Mouse (Mus musculus) intestine, embryonic 16.5 days (tissue): Measurements from ENCODE around the gene Rnh1. TPM values are rescaled to one million over a fixed set of nuclear protein-coding genes. Genes with fewer than 3 reads are reported as not detected.

Source experiments
- ATAC-seq: fragments of 200-750 bp; cut with Nextera tagmentation; 2 replicates; pipeline ENCODE4 v1.8.0; 2017; ENCODE audit warnings: moderate TSS enrichment, moderate library complexity
- H3K27ac ChIP-seq: fragments of 300-500 bp; sonication (generic); 2 replicates; pipeline ENCODE4 v1.5.1; 2014; ENCODE audit warnings: mild to moderate bottlenecking, low read length
- H3K27me3 ChIP-seq: fragments of 300-500 bp; sonication (generic); replicated peaks from 2 replicates; pipeline ENCODE4 v1.6.1; 2014; ENCODE audit warnings: low read length, control low read depth, mixed read lengths; ENCODE audit not compliant: control insufficient read depth, insufficient read depth
- H3K36me3 ChIP-seq: fragments of 300-500 bp; sonication (generic); 2 replicates; pipeline ENCODE4 v1.6.1; 2014; ENCODE audit warnings: low read length, control low read depth; ENCODE audit not compliant: control insufficient read depth, insufficient read depth
- H3K4me1 ChIP-seq: fragments of 300-500 bp; sonication (generic); 2 replicates; pipeline ENCODE4 v1.6.1; 2014; ENCODE audit warnings: low read length, control low read depth, mixed read lengths; ENCODE audit not compliant: control insufficient read depth, insufficient read depth
- H3K4me2 ChIP-seq: fragments of 300-500 bp; sonication (generic); 2 replicates; pipeline ENCODE4 v1.6.1; 2014; ENCODE audit warnings: low read depth, low read length, control low read depth
- H3K4me3 ChIP-seq: fragments of 300-500 bp; sonication (generic); 2 replicates; pipeline ENCODE4 v1.5.1; 2014; ENCODE audit warnings: mild to moderate bottlenecking, low read length
- H3K9ac ChIP-seq: fragments of 300-500 bp; sonication (generic); 2 replicates; pipeline ENCODE4 v1.6.1; 2014; ENCODE audit warnings: low read depth, low read length
- H3K9me3 ChIP-seq: fragments of 300-500 bp; sonication (generic); 2 replicates; pipeline ENCODE4 v1.6.1; 2016; ENCODE audit warnings: low read length, control low read depth; ENCODE audit not compliant: control insufficient read depth
- WGBS: fragments of 180-500 bp; shearing (Covaris S2); extraction: QIAGEN DNeasy Blood & Tissue Kit; methylation state at CpG from one replicate; pipeline ENCODE4 v1.1.7; 2014; 5-methylcytosine and 5-hydroxymethylcytosine counted together
- polyA plus RNA-seq: library from polyadenylated mRNA; unstranded; fragments of >200 nt; fragmentation: Nextera tagmentation; extraction: Ambion mirVana; gene quantifications from 2 replicates; pipeline ENCODE4 v1.2.1, GENCODE M21; 2015

Rnh1 gene
- polyA plus RNA-seq = 159 and 160 TPM in 2 replicates

GRCm38 (mm10) chr7:141172116-141173006 lies at the start of gene Rnh1:
Gene Rnh1 (minus strand): TSS chr7:141172857.
- H3K27me3 ChIP-seq = no peaks in the 10 kb centered on the region
- peak; percentile 94 for ATAC-seq
- H3K4me2 ChIP-seq = peak within 1 kb of the TSS; percentile 78
- H3K9ac ChIP-seq = peak within 1 kb of the TSS; percentile 83
- H3K27ac ChIP-seq = peak within 1 kb of the TSS; percentile 92
- WGBS = 3% methylated on average over 55 of the region's 55 CpGs
- peak within 1 kb of the TSS; percentile 67 for H3K4me3 ChIP-seq
- H3K4me1 ChIP-seq = peaks cover 29% of the 10 kb centered on the region
- H3K36me3 ChIP-seq = no peaks in the 10 kb centered on the region
- H3K9me3 ChIP-seq = no peaks in the 10 kb centered on the region

- Histone ChIP-seq H3K9me3 (no peaks in the 10 kb centered on the region), H3K9ac (peak overlapping the region; percentile 54), H3K4me1 (peaks cover 43% of the 10 kb centered on the region), H3K4me2 (peak overlapping the region; percentile 52), H3K27me3 (no peaks in the 10 kb centered on the region), H3K27ac (peak overlapping the region; percentile 93), H3K4me3 (peak overlapping the region; percentile 31), H3K36me3 (peaks cover 4% of the 10 kb centered on the region; the same call in 1 of the 2 replicates)
- 8% methylated on average over 8 of the region's 8 CpGs for WGBS
- ATAC-seq = no peak
Observed at GRCm38 (mm10) chr7:141222126-141222467, 49.4 kb upstream of the Rnh1 start.

DNA sequence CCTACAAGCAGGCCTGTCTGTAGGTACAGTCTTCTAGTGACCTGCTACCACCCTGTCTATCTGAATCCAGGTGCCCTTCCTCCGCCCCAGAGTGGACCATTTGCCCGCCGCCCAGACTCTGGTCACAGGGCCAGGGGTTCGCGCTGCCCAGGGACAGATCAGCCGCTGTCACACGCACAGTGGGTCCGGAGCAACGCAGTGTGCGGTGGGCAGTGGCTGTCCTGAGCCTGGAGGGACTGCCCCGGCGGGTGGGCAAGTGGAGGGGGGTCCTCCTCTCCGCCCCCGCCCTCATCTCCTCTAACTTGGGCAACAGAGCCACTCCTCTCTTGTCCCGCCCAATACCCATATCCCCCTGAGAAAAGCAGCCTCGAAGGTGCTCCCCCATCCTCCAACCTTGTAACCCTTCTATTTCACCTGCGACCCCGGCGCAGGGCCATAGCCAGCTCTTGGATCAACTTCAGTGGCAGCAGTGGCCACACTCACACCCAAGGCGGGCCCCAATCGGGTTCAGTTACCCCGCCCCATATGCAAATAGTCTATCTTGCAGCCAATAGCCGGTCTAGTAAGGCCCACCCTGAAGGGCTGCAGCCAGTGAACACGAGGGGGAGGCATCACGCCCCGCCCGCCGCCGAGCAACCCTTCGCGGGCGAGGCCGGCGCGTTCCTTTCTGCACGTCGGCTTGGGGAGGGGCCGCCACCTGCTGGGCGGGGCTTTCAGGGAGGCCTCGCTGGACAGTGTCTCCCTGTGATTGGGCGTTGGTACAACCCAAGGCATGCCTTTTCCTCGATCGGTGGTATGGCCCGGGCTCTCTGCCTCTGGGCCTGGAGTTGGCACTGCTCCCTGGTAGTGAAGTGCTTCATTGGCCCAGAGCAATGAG lies 48.8 kb upstream of the Rnh1 start:
- Histone ChIP-seq H3K27me3 (no peaks in the 10 kb centered on the region), H3K27ac (peak overlapping the region; percentile 93), H3K36me3 (peaks cover 4% of the 10 kb centered on the region; the same call in 1 of the 2 replicates), H3K4me3 (peak overlapping the region; percentile 71), H3K9me3 (no peaks in the 10 kb centered on the region), H3K9ac (peak overlapping the region; percentile 87), H3K4me1 (peaks cover 49% of the 10 kb centered on the region), H3K4me2 (peak overlapping the region; percentile 87)
- peak; percentile 96 for ATAC-seq
- 3% methylated on average over 43 of the region's 44 CpGs for WGBS

DNA sequence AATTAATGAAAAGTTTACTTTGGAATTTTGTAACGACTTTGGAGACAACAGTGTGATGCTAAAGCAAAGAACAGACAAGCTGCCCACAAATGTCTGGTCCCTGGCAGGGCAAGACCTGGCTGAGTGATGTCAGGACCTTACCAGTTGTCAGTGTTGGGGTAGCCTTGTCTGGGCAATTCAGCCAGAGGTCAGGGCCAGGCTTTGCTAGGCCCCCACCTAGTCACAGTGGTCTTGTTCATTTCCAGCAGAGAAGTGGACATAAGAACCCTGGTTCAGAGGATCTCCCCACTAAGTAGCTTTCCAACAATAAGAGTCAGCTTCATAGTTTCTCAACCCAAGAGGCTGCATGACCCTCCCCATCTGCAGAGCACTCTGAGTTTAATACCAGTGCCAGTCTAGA lies 47.7 kb upstream of the Rnh1 start:
- peak overlapping the region; percentile 87 for H3K9ac ChIP-seq
- H3K4me3 ChIP-seq = peak overlapping the region; percentile 71
- ATAC-seq = no peak
- H3K36me3 ChIP-seq = peaks cover 4% of the 10 kb centered on the region; the same call in 1 of the 2 replicates
- no peaks in the 10 kb centered on the region for H3K9me3 ChIP-seq
- H3K4me2 ChIP-seq = peak overlapping the region; percentile 87
- WGBS = 68% methylated on average over 1 of the region's 1 CpGs
- H3K4me1 ChIP-seq = peaks cover 50% of the 10 kb centered on the region
- H3K27me3 ChIP-seq = no peaks in the 10 kb centered on the region
- peak overlapping the region; percentile 85; the same call in 1 of the 2 replicates for H3K27ac ChIP-seq

- Histone ChIP-seq H3K27me3 (no peaks in the 10 kb centered on the region), H3K27ac (peak overlapping the region; percentile 33), H3K4me2 (no peak overlapping the region), H3K4me3 (no peak overlapping the region; the same call in 1 of the 2 replicates), H3K4me1 (peaks cover 57% of the 10 kb centered on the region), H3K36me3 (peaks cover 4% of the 10 kb centered on the region; the same call in 1 of the 2 replicates), H3K9me3 (no peaks in the 10 kb centered on the region), H3K9ac (peak overlapping the region; percentile 31; the same call in 1 of the 2 replicates)
- no peak for ATAC-seq
- WGBS = 71% methylated on average over 1 of the region's 1 CpGs
Observed at GRCm38 (mm10) chr7:141219558-141220099, 47.0 kb upstream of the Rnh1 start.

DNA sequence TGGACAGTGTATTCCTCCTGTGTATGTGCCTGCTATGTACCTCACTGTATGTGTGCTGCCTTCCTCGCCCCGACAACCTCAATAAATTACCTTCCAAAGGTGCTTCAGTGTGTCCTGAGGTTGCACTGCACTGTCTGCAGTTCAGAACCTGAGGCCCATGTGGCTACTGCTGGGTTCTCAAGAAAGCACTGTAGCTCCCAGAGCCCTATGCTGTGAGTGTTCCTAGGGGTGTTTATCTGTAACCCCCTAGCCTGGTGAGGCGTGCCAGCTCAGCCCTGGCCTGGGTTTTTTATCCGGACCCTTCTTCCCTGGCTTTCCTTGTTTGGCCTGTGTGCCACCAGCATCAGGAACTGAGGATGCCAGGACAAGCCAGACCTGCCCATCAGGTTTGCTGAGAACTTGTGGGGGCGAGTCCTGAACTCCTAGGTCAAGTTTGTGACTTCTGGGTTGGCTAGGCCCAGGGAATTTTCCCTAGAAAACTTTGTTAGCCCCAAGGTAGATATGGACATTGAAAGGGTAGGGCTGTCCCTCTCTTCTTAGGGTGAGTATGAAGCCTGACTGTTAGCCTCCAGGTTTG lies 46.0 kb upstream of the Rnh1 start:
- peak overlapping the region; percentile 54 for H3K27ac ChIP-seq
- WGBS = 69% methylated on average over 5 of the region's 5 CpGs
- H3K9ac ChIP-seq = peak overlapping the region; percentile 85
- peaks cover 65% of the 10 kb centered on the region for H3K4me1 ChIP-seq
- peak overlapping the region; percentile 91 for H3K4me2 ChIP-seq
- H3K9me3 ChIP-seq = no peaks in the 10 kb centered on the region
- peak overlapping the region; percentile 74 for H3K4me3 ChIP-seq
- H3K27me3 ChIP-seq = no peaks in the 10 kb centered on the region
- no peak for ATAC-seq
- peaks cover 4% of the 10 kb centered on the region; the same call in 1 of the 2 replicates for H3K36me3 ChIP-seq

DNA sequence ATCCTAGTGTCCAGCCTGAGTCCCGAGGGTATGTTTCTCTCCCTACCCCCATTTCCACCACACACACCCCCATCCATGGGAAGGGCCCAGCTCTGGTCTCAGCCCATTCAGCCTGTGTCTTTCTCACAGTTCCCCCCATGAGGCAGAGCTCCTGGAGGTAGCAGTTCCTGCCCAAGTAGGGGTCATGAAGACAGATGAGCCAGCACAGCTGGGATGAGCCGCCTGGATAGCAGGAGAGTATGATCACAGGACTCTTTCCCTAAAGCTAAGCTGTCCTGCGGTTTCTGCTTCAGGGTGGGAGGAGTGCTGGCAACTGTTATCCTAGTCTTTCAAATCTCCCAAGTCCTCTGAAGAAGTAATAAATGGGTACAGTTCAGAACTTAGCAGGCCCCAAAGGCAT lies 45.5 kb upstream of the Rnh1 start:
- WGBS = 68% methylated on average over 3 of the region's 3 CpGs
- Histone ChIP-seq H3K4me3 (peak overlapping the region; percentile 74), H3K27me3 (no peaks in the 10 kb centered on the region), H3K4me1 (peaks cover 69% of the 10 kb centered on the region), H3K36me3 (peaks cover 4% of the 10 kb centered on the region; the same call in 1 of the 2 replicates), H3K4me2 (peak overlapping the region; percentile 91), H3K9ac (peak overlapping the region; percentile 85), H3K9me3 (no peaks in the 10 kb centered on the region), H3K27ac (peak overlapping the region; percentile 38)
- no peak for ATAC-seq

DNA sequence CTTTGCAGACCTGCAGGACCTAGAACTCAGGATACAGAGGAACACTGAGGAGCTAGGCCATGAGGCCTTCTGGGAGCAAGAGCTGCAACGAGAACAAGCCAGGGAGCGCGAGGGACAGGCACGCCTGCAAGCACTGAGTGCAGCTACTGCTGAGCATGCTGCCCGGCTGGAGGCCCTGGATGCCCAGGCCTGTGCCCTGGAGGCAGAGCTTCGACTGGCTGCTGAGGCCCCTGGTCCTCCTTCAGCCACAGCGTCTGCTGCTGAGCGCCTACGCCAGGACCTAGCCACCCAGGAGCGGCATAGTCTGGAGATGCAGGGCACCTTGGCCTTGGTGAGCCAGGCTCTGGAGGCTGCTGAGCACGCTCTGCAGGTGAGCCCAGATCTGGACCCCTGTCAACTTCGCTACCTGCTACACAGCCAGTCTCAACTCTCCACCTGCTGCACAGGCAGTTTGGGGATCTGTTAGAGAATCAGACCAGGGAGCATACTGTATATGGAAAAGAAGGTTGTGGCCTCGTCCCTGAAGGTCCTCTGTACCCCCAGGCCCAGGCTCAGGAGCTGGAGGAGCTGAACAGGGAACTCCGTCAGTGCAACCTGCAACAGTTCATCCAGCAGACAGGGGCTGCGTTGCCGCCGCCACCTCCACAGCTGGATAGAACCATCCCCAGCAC lies 44.8 kb upstream of the Rnh1 start:
- H3K27me3 ChIP-seq = no peaks in the 10 kb centered on the region
- no peaks in the 10 kb centered on the region for H3K9me3 ChIP-seq
- H3K27ac ChIP-seq = peak overlapping the region; percentile 98
- H3K36me3 ChIP-seq = peaks cover 4% of the 10 kb centered on the region; the same call in 1 of the 2 replicates
- peaks cover 65% of the 10 kb centered on the region for H3K4me1 ChIP-seq
- H3K4me3 ChIP-seq = peak overlapping the region; percentile 74
- 80% methylated on average over 17 of the region's 17 CpGs for WGBS
- ATAC-seq = no peak
- peak overlapping the region; percentile 91 for H3K4me2 ChIP-seq
- H3K9ac ChIP-seq = peak overlapping the region; percentile 85
